Comparison of ENCODE assay signal across 9 mouse cellular contexts in the genomic region with DNA sequence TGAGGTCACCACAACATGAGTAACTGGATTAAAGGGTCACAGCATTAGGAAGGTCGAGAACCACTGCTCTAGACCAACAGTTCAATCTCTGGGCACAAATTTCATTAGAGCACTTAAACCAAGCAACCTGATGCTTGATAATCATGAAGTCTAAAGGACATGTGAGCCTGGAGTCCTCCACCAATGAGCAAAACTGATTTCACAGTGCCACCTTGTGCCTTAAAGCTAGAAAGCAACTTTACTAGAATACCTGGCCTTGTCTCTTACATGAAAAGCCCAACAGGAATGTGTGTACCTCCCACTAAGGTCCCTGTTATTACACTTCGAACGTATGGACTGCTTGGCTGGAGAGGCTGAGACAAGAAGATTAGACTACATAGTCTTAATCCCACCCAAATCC. TPM values are rescaled to one million over a fixed set of nuclear protein-coding genes. Genes with fewer than 3 reads are reported as not detected.
DNase-seq lines count a peak whose midpoint lies in the region; ATAC-seq and TF ChIP-seq lines count a peak whose summit lies in the region.
"Had no signal": no experiment of that assay in that cellular context is flagged by ENCODE, and none has a peak within 500 bp of the region (broad histone marks: within the 10 kb centered on the region; RNA-seq: fewer than 3 reads in every experiment).

No protein-coding gene starts in this region.

- no peak overlapping the region for H3K4me2 ChIP-seq in hindbrain, embryonic 11.5 days (replicated peaks; ENCODE audit: low read depth, low read length)
- H3K4me2 ChIP-seq: forebrain, embryonic 12.5 days had no signal

- WGBS in hindbrain, embryonic 11.5 days, result 80% methylated on average over 3 of the region's 3 CpGs
- 75% methylated on average over 3 of the region's 3 CpGs for WGBS in hindbrain, embryonic 10.5 days
- 52% methylated on average over 3 of the region's 3 CpGs for WGBS in lung, adult 2 months

- no peaks in the 10 kb centered on the region for H3K9me3 ChIP-seq in hindbrain, embryonic 11.5 days (ENCODE audit: control insufficient read depth, low read length)
- H3K9me3 ChIP-seq in hindbrain, embryonic 10.5 days, result no peaks in the 10 kb centered on the region
- no peaks in the 10 kb centered on the region for H3K9me3 ChIP-seq in MEL (replicated peaks; ENCODE audit: insufficient read depth, low read length)
- H3K9me3 ChIP-seq: forebrain, embryonic 12.5 days had no signal

- no peaks in the 10 kb centered on the region for H3K79me2 ChIP-seq in MEL (ENCODE audit: control insufficient read depth, insufficient read depth, low read length, poor library complexity)

- TF ChIP-seq POLR2A in MEL (IDR thresholded peaks at IDR 0.05; ENCODE audit: control insufficient read depth in 1 of 2, insufficient read depth in 1 of 2, low read depth in 1 of 2, low read length in 2 of 2, poor library complexity in 1 of 2), result no peak
- no peak for TF ChIP-seq POLR2A in lung, adult 2 months (IDR thresholded peaks at IDR 0.05; ENCODE audit: borderline replicate concordance, extremely low read depth, low read depth, low read length)

- no peak for ATAC-seq in hindbrain, embryonic 11.5 days (ENCODE audit: low FRiP score)

- no peak overlapping the region for H3K4me3 ChIP-seq in hindbrain, embryonic 11.5 days (ENCODE audit: low read depth, low read length)
- H3K4me3 ChIP-seq in hindbrain, embryonic 10.5 days, result no peak overlapping the region
- no peak overlapping the region for H3K4me3 ChIP-seq in MEL (ENCODE audit: control insufficient read depth in 1 of 2, insufficient read depth in 1 of 2, low read depth in 2 of 2, low read length in 2 of 2)
- H3K4me3 ChIP-seq in lung, adult 2 months (replicated peaks; ENCODE audit: extremely low read depth, low read depth, low read length), result no peak overlapping the region
- H3K4me3 ChIP-seq: forebrain, embryonic 12.5 days had no signal

- H3K27me3 ChIP-seq in hindbrain, embryonic 11.5 days (ENCODE audit: control insufficient read depth, insufficient read depth, low read length), result no peaks in the 10 kb centered on the region
- H3K27me3 ChIP-seq in hindbrain, embryonic 10.5 days (ENCODE audit: insufficient read depth, poor library complexity, severe bottlenecking), result no peaks in the 10 kb centered on the region
- no peaks in the 10 kb centered on the region for H3K27me3 ChIP-seq in MEL (ENCODE audit: control insufficient read depth in 1 of 2, insufficient read depth in 2 of 2, low read length in 2 of 2)
- H3K27me3 ChIP-seq: forebrain, embryonic 12.5 days had no signal

- no peaks in the 10 kb centered on the region for H3K36me3 ChIP-seq in hindbrain, embryonic 11.5 days (ENCODE audit: control insufficient read depth, insufficient read depth, low read length)
- peaks cover 48% of the 10 kb centered on the region for H3K36me3 ChIP-seq in hindbrain, embryonic 10.5 days
- no peaks in the 10 kb centered on the region; a peak in 1 of 4 replicates for H3K36me3 ChIP-seq in MEL (ENCODE audit: control insufficient read depth in 1 of 2, insufficient read depth in 2 of 2, low read length in 2 of 2)

- H3K4me1 ChIP-seq in hindbrain, embryonic 11.5 days (replicated peaks; ENCODE audit: control insufficient read depth, insufficient read depth, low read length), result no peaks in the 10 kb centered on the region
- H3K4me1 ChIP-seq in hindbrain, embryonic 10.5 days (replicated peaks), result no peaks in the 10 kb centered on the region
- no peaks in the 10 kb centered on the region for H3K4me1 ChIP-seq in MEL (ENCODE audit: control insufficient read depth in 1 of 2, insufficient read depth in 2 of 2, low read length in 2 of 2)
- H3K4me1 ChIP-seq in lung, adult 2 months (ENCODE audit: control insufficient read depth, insufficient read depth, low read length), result no peaks in the 10 kb centered on the region
- H3K4me1 ChIP-seq: forebrain, embryonic 12.5 days had no signal

- DNase-seq in hindbrain, embryonic 11.5 days (ENCODE audit: low spot score), result peak; percentile 10
- no peak for DNase-seq in hindbrain, embryonic 10.5 days (ENCODE audit: low spot score)
- DNase-seq in 416B (ENCODE audit: low read depth), result peak; percentile 64
- DNase-seq in MEL (ENCODE audit: low read depth, low spot score), result peak; percentile 46
- DNase-seq in lung, adult 2 months, result no peak
- DNase-seq in left cerebral cortex, adult 18-20 months (ENCODE audit: low spot score in 2 of 2), result no peak
- DNase-seq in layer of hippocampus, postnatal 36 days, result no peak
- DNase-seq in layer of hippocampus, postnatal 25 days (ENCODE audit: extremely low spot score in 1 of 2, low spot score in 1 of 2), result no peak

- TF ChIP-seq RAD21 in MEL (IDR thresholded peaks at IDR 0.05; ENCODE audit: low read depth, low read length), result peak; percentile 71

- TF ChIP-seq EP300 in MEL (IDR thresholded peaks at IDR 0.05; ENCODE audit: low read depth in 1 of 2, low read length in 2 of 2), result no peak

- H3K9ac ChIP-seq in hindbrain, embryonic 11.5 days (ENCODE audit: low read depth, low read length), result no peak overlapping the region
- no peak overlapping the region for H3K9ac ChIP-seq in MEL (ENCODE audit: control insufficient read depth, low read depth, low read length, poor library complexity, severe bottlenecking)
- H3K9ac ChIP-seq: forebrain, embryonic 12.5 days had no signal

- no peak overlapping the region for H3K27ac ChIP-seq in hindbrain, embryonic 11.5 days (ENCODE audit: low read depth, low read length)
- no peak overlapping the region for H3K27ac ChIP-seq in hindbrain, embryonic 10.5 days
- H3K27ac ChIP-seq in MEL (ENCODE audit: control insufficient read depth, low read depth, low read length), result no peak overlapping the region
- H3K27ac ChIP-seq: forebrain, embryonic 12.5 days had no signal

- TF ChIP-seq CTCF in MEL (IDR thresholded peaks at IDR 0.05 in 2 of 3, conservative IDR thresholded peaks at IDR 0.05 in 1 of 3; ENCODE audit: control insufficient read depth in 1 of 3, insufficient read depth in 1 of 3, low read depth in 2 of 3, low read length in 3 of 3, poor library complexity in 1 of 3, severe bottlenecking in 1 of 3), result peak in 1 of 3 experiments; percentile 71; a peak in 3 of 6 replicates
- TF ChIP-seq CTCF in lung, adult 2 months (IDR thresholded peaks at IDR 0.05; ENCODE audit: insufficient read depth, low read length), result peak; percentile 23; the same call in 1 of the 2 replicates

TF ChIP-seq in MEL, 35 proteins besides CTCF, POLR2A, EP300 and RAD21:
- TF ChIP-seq SMC3 (IDR thresholded peaks at IDR 0.05; ENCODE audit: low read depth, low read length), result peak; percentile 63
- TF ChIP-seq HCFC1 (IDR thresholded peaks at IDR 0.05; ENCODE audit: low read depth, low read length), result no peak
- peak; percentile 20; the same call in 1 of the 2 replicates for TF ChIP-seq ZC3H11A (IDR thresholded peaks at IDR 0.05; ENCODE audit: low read depth, low read length)
TF ChIP-seq in MEL: peak in this region for 2.

RNA-seq across cellular contexts. Expression of gene Dcaf5, which starts 47.0 kb away (rescaled TPM):
- 14.5 and 15.1 TPM in 2 replicates for polyA plus RNA-seq in hindbrain, embryonic 11.5 days (2014; fragmentation: Nextera tagmentation; extraction: Ambion mirVana)
- polyA plus RNA-seq in hindbrain, embryonic 10.5 days (2016; fragmentation: Nextera tagmentation; extraction: Ambion mirVana), result 12.1 and 12.8 TPM in 2 replicates
- 8.1 and 9.0 TPM in 2 replicates for total RNA-seq in MEL (2012; rRNA removed)
- polyA plus RNA-seq in MEL (2012; ENCODE audit: insufficient read depth in 1 of 2, insufficient read length in 2 of 2, low read depth in 1 of 2, low replicate concordance in 2 of 2, missing spikeins in 1 of 2), result 10 to 100 TPM in 1 of 2 experiments, not detected in 1; 15.6 TPM
- 18.6 and 19.9 TPM in 2 replicates for polyA plus RNA-seq in lung, adult 2 months (2012; rRNA removed)
- total RNA-seq in left cerebral cortex, adult 18-20 months (2021), result 10 to 100 TPM; 70.9 to 74.1 TPM
- total RNA-seq in layer of hippocampus, postnatal 36 days (2021), result 10 to 100 TPM; 68.5 to 74.0 TPM
- total RNA-seq in layer of hippocampus, postnatal 25 days (2021), result 10 to 100 TPM; 66.7 to 84.1 TPM

Comparison
In these comparisons a context has a peak if more than half of its experiments do, and no peak if none do; other contexts are left out.
1. DNase-seq: peak in hindbrain, embryonic 11.5 days (single experiment), 416B (single experiment) and MEL (single experiment); none in hindbrain, embryonic 10.5 days (single experiment), lung, adult 2 months (single experiment), left cerebral cortex, adult 18-20 months (0 of 2), layer of hippocampus, postnatal 36 days (0 of 2) and layer of hippocampus, postnatal 25 days (0 of 2).